Mouse (Mus musculus) testis, postnatal 14 days (tissue): ENCODE results near the gene Gimap7.

ENCODE experiments used
- DNase-seq: peaks from one replicate; pipeline ENCODE4 v3.0.0; 2021; ENCODE audit warnings: low spot score

Gene Gimap7

GRCm38 (mm10) chr6:48741273-48741672 is 22.9 kb downstream of the Gimap7 start:
- DNase-seq = no peak

- no peak for DNase-seq
Measured at GRCm38 (mm10) chr6:48741711-48742206, 23.3 kb downstream of the Gimap7 start.

DNA sequence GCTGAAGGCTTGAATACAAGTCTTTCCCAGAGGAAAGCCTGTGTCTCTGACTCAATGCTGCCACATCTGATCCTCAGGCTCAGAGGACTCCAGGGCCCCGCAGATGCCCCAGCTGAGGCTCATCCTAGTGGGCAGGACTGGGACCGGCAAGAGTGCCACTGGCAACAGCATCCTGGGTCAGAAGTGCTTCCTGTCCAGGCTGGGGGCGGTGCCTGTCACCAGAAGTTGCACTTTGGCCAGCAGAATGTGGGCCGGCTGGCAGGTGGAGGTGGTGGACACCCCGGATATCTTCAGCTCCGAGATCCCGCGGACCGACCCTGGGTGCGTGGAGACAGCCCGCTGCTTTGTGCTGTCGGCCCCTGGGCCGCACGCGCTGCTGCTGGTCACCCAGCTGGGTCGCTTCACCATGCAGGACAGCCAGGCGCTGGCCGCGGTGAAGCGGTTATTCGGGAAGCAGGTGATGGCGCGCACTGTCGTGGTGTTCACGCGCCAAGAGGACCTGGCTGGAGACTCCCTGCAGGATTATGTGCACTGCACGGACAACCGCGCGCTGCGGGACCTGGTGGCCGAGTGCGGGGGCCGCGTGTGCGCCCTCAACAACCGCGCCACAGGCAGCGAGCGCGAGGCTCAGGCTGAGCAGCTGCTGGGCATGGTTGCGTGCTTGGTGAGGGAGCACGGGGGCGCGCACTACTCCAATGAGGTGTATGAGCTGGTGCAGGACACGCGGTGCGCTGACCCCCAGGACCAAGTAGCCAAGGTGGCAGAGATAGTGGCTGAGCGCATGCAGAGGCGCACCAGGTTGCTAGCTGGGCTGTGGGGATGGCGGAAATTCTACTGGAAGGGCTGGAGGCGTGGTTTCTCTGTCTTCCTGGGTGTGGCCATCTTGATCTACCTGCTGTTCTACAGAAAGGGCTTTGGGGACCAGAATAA is 24.3 kb downstream of the Gimap7 start:
- DNase-seq = no peak

GRCm38 (mm10) chr6:48745490-48745889 is 27.1 kb downstream of the Gimap7 start:
- DNase-seq = no peak

- no peak for DNase-seq
Measured at GRCm38 (mm10) chr6:48745959-48746889, 27.8 kb downstream of the Gimap7 start, which contains the start of gene Gimap5. Gimap5 (plus strand) TSS chr6:48746197.

- no peak for DNase-seq
Measured at GRCm38 (mm10) chr6:48747091-48747966, 28.9 kb downstream of the Gimap7 start.

GRCm38 (mm10) chr6:48763567-48764270 is 45.3 kb downstream of the Gimap7 start:
- no peak for DNase-seq

DNA sequence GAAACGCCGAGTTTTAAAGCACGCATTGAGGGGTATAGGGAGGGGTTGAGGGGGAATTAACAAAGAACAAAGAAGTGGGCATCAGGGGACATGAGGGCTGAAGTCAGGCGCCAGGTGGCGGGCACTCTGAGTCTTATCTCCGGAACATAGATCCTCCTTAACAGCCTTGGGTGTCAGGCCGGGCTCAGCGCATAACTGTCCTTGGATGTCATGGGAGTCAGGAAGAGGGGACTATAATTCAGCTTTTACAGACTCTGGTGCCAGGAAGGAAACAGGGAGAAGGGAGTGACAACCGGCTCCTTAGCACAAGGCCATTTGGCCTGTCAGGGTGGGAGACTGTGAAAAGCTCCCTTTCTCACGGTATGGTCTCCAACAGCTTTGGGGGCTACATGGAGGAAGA is 46.1 kb downstream of the Gimap7 start:
- DNase-seq = no peak

DNA sequence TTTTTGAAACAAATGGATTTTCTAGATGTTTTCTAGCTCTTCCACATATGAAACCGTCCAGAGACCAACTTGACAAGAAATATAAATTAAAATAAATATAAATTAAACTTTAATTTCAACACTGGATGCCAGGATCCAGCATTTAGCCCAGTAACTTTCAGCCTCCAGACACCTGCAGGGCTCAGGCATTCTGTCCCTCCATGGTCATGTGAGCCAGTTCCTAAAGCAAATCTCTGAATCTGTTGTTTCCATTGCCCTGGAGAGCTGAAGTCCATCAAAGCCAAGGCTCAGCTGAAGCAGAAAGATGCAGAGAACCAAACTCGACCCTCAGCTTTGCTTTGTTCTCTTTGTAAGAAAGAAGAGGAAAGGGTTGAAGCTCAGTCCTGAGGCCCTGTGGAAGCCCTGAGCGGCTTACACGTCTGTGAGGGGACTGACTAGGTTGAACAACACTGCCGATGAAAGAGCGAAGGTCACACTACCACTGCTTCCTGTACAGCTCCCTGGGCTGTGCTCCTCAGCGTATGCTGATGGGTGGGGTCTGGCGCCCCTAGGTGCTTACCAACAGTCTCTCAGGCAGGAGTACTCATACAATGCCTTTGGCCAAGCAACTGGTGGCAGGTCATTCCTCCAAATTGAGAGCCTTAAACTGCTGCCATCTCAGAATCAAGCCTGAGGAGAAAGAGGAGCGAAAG is 49.9 kb downstream of the Gimap7 start:
- DNase-seq = no peak

DNA sequence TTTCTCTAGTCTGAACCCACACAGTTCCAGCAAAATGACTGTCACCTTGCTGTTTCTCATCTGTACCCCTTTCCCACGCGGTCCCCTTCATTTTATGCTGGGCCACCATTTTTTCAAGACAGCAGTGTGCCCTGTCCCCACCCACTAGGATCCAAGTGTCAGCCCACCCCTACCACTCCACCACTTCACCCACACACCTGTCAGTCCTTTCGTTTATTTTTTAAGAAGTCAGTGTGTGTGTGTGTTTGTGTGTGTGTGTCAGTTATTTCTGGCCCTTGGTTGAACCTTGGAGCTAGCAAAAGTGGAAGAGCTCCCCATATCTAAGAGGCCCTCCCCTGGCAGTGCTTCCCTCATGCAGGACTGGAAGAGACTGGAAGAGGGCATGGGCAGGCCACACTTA is 50.5 kb downstream of the Gimap7 start:
- no peak for DNase-seq

DNA sequence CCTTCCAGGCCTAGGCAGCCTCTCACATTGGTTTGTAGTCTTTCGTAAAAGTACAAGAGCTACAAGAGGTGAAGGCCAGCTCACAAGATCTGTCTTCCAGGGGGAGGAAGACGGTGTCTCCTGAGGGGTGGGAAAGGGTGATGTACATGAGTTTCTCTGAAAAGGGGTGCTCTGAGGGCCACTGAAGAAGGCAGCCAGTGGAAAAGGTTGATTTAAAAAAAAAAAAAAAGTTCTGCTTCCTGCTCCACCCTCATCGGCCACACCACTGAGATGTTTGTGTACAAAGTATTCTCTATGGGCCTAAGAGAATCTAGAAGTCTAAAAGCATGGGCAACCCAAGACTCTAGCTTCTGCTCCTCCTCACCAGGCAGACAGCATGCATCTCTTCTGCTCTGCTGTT is 52.3 kb downstream of the Gimap7 start, which contains the start of gene Gimap3:
Gene Gimap3 (minus strand): TSS at position 156 of the 400 bp plus-strand sequence.
- DNase-seq = no peak

DNA sequence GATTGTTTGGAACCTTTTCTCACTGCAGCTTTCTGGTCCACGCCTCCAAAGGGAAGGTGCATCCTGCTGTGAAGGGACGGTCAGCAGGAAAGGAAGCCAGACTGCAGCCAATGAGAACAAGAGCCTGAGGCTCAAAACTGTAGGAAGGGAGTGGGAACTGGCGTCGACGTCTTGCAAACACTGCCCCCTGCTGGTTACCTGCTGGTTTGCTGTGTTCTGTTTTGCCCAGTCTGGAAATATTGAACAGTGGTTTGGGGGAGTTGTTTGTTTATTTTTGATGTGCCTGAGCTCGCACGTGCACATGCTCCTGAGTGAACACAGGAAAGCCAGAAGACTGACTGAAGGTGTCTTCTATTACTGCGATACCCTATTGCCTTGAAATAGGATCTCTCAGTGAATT is 53.6 kb downstream of the Gimap7 start:
- peak; percentile 52 for DNase-seq
